Mouse (Mus musculus) megakaryocyte, embryonic 14.5 days (primary cell): ENCODE data around the gene Rtn4. TPM values are rescaled to one million over a fixed set of nuclear protein-coding genes. Genes with fewer than 3 reads are reported as not detected.

ENCODE experiments used
- H3K27me3 ChIP-seq: replicated peaks from 2 replicates; pipeline ENCODE3; 2012; ENCODE audit warnings: inconsistent platforms
- H3K36me3 ChIP-seq: replicated peaks from 2 replicates; pipeline ENCODE3; 2012; ENCODE audit warnings: low read length, inconsistent platforms, mixed read lengths
- H3K4me1 ChIP-seq: 2 replicates; pipeline ENCODE4 v1.6.1; 2012; ENCODE audit warnings: inconsistent platforms
- H3K4me3 ChIP-seq: replicated peaks from 2 replicates; pipeline ENCODE3; 2012; ENCODE audit warnings: moderate library complexity, mild to moderate bottlenecking, inconsistent platforms
- H3K9me3 ChIP-seq: 2 replicates; pipeline ENCODE4 v1.6.1; 2012; ENCODE audit warnings: inconsistent platforms
- FLI1 ChIP-seq: IDR thresholded peaks from 2 replicates; pipeline ENCODE4 v1.6.1; 2012; ENCODE audit warnings: low read length, inconsistent platforms, mixed read lengths
- GATA1 ChIP-seq: IDR thresholded peaks from 3 replicates; pipeline ENCODE4 v1.6.1; 2012; ENCODE audit warnings: mixed read lengths, low read length, inconsistent platforms, borderline replicate concordance
- polyA plus RNA-seq: library from polyadenylated mRNA; stranded (reverse); fragments of >175 nt; gene quantifications from 2 replicates; pipeline ENCODE4 v1.2.3, GENCODE M21; 2012; ENCODE audit warnings: low replicate concordance; ENCODE audit not compliant: insufficient read depth

The Rtn4 gene
- polyA plus RNA-seq, 1 experiment: 295 TPM

GRCm38 (mm10) chr11:29706845-29707244 is 14.1 kb downstream of the Rtn4 start:
- no peaks in the 10 kb centered on the region for H3K27me3 ChIP-seq
- peaks cover 75% of the 10 kb centered on the region for H3K36me3 ChIP-seq
- H3K4me3 ChIP-seq: no peak overlapping the region
- H3K4me1 ChIP-seq: peaks cover 40% of the 10 kb centered on the region
- no peaks in the 10 kb centered on the region for H3K9me3 ChIP-seq
- TF ChIP-seq FLI1 (no peak), GATA1 (no peak)

- H3K4me1 ChIP-seq: peaks cover 31% of the 10 kb centered on the region; the same call in 1 of the 2 replicates
- H3K27me3 ChIP-seq: no peaks in the 10 kb centered on the region
- TF ChIP-seq GATA1 (no peak), FLI1 (no peak)
- H3K36me3 ChIP-seq: peaks cover 79% of the 10 kb centered on the region
- H3K4me3 ChIP-seq: no peak overlapping the region
- no peaks in the 10 kb centered on the region for H3K9me3 ChIP-seq
These were observed 16.8 kb downstream of the Rtn4 start for GRCm38 (mm10) chr11:29709512-29709911.

- TF ChIP-seq FLI1 (no peak), GATA1 (no peak)
- no peaks in the 10 kb centered on the region for H3K9me3 ChIP-seq
- H3K4me3 ChIP-seq: no peak overlapping the region
- H3K27me3 ChIP-seq: no peaks in the 10 kb centered on the region
- peaks cover 42% of the 10 kb centered on the region for H3K36me3 ChIP-seq
- H3K4me1 ChIP-seq: peaks cover 17% of the 10 kb centered on the region
These were observed 21.4 kb downstream of the Rtn4 start for GRCm38 (mm10) chr11:29714114-29714513.

GRCm38 (mm10) chr11:29714789-29715188 is 22.0 kb downstream of the Rtn4 start:
- H3K36me3 ChIP-seq: peaks cover 38% of the 10 kb centered on the region
- peaks cover 17% of the 10 kb centered on the region for H3K4me1 ChIP-seq

GRCm38 (mm10) chr11:29715499-29715898 is 22.8 kb downstream of the Rtn4 start:
- Histone ChIP-seq H3K36me3 (peaks cover 31% of the 10 kb centered on the region), H3K4me1 (peaks cover 17% of the 10 kb centered on the region), H3K9me3 (no peaks in the 10 kb centered on the region), H3K4me3 (no peak overlapping the region), H3K27me3 (no peaks in the 10 kb centered on the region)
- no peak for TF ChIP-seq FLI1
- TF ChIP-seq GATA1: no peak

More at GRCm38 (mm10) chr11:29714789-29715188, 22.0 kb downstream of the Rtn4 start:
- H3K27me3 ChIP-seq: no peaks in the 10 kb centered on the region
- TF ChIP-seq GATA1 (no peak), FLI1 (no peak)
- H3K9me3 ChIP-seq: no peaks in the 10 kb centered on the region
- no peak overlapping the region for H3K4me3 ChIP-seq

GRCm38 (mm10) chr11:29718541-29718940 is 25.8 kb downstream of the Rtn4 start:
- H3K9me3 ChIP-seq: no peaks in the 10 kb centered on the region
- H3K4me1 ChIP-seq: peaks cover 21% of the 10 kb centered on the region
- TF ChIP-seq FLI1 (no peak), GATA1 (no peak)

GRCm38 (mm10) chr11:29719597-29719996 is 26.9 kb downstream of the Rtn4 start:
- Histone ChIP-seq H3K4me1 (peaks cover 21% of the 10 kb centered on the region), H3K27me3 (no peaks in the 10 kb centered on the region), H3K36me3 (peaks cover 22% of the 10 kb centered on the region), H3K4me3 (no peak overlapping the region), H3K9me3 (no peaks in the 10 kb centered on the region)
- TF ChIP-seq FLI1 (no peak), GATA1 (no peak)

More at GRCm38 (mm10) chr11:29718541-29718940, 25.8 kb downstream of the Rtn4 start:
- Histone ChIP-seq H3K27me3 (no peaks in the 10 kb centered on the region), H3K36me3 (peaks cover 18% of the 10 kb centered on the region), H3K4me3 (peak overlapping the region; percentile 10)

GRCm38 (mm10) chr11:29724213-29724612 is 31.5 kb downstream of the Rtn4 start:
- no peaks in the 10 kb centered on the region for H3K9me3 ChIP-seq
- no peak for TF ChIP-seq GATA1
- TF ChIP-seq FLI1: no peak
- H3K27me3 ChIP-seq: no peaks in the 10 kb centered on the region
- H3K4me3 ChIP-seq: no peak overlapping the region
- peaks cover 38% of the 10 kb centered on the region for H3K36me3 ChIP-seq
- peaks cover 32% of the 10 kb centered on the region for H3K4me1 ChIP-seq

DNA sequence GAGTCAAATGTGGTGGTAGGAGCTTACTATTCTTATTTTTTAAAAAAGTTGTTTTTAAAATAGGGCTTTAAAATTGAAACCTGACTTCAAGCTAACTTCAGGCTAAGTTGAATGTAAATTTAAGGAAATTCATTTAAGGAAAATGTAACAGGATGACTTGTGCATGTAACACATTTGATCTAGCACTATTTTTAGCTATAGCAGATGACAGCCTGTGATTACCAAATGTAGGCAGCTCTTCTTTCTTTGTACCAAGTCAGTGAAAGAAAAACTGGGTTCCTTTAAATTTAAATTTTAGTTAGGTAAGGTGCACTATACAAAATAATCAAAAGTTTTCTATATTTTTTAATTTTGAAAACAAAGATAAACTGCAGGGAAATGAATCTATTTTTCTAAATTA is 32.4 kb downstream of the Rtn4 start:
- H3K9me3 ChIP-seq: no peaks in the 10 kb centered on the region
- H3K36me3 ChIP-seq: peaks cover 43% of the 10 kb centered on the region
- H3K4me1 ChIP-seq: peaks cover 34% of the 10 kb centered on the region
- no peak overlapping the region for H3K4me3 ChIP-seq
- H3K27me3 ChIP-seq: no peaks in the 10 kb centered on the region
- TF ChIP-seq GATA1: no peak
- TF ChIP-seq FLI1: no peak

DNA sequence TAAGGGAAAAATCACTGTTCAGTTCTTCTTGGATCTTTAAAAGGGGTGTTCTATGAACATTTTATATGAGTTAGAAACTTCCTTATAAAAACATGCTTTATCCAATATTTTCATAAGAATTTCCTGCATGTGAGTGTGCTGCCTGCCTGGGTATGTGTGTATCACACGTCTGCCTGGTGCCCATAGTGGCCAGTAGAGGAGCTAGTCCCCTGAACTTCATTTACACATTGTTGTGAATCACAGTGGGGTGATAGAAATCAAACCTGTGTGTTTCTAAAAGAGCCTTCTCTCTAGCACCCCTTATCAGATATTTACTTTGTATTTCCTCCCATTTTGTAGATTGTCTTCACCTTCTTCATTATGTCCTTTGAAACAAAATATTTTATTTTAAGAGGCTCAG is 32.9 kb downstream of the Rtn4 start:
- TF ChIP-seq FLI1 (no peak), GATA1 (no peak)
- Histone ChIP-seq H3K27me3 (no peaks in the 10 kb centered on the region), H3K9me3 (no peaks in the 10 kb centered on the region), H3K4me3 (no peak overlapping the region), H3K36me3 (peaks cover 47% of the 10 kb centered on the region), H3K4me1 (peaks cover 34% of the 10 kb centered on the region)

DNA sequence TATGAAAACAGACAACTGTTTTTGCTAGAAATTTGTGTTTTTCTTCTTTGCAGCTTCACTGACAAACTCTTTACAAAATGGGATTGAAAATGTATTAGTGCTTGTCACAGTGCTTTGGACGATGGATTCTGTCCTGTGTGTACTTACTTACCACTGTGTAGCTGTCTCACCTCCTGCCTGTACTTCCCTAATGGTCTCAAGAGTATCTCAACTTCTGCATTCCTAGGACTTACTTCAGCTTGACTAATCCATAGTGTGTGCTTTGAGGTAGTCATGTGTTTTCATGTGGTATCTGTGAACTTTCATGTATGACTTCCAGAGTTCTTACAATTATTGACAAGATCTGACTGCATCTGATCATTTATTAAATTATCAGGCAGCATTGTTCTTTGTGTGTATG is 35.2 kb downstream of the Rtn4 start:
- H3K36me3 ChIP-seq: peaks cover 56% of the 10 kb centered on the region
- H3K27me3 ChIP-seq: no peaks in the 10 kb centered on the region
- no peak overlapping the region for H3K4me3 ChIP-seq
- H3K9me3 ChIP-seq: no peaks in the 10 kb centered on the region
- no peak for TF ChIP-seq GATA1
- TF ChIP-seq FLI1: no peak
- H3K4me1 ChIP-seq: peaks cover 38% of the 10 kb centered on the region
